Mouse (Mus musculus): ENCODE measurements around the gene Cacna1g. TPM values are rescaled to one million over a fixed set of nuclear protein-coding genes. Genes with fewer than 3 reads are reported as not detected.
"Not testable (repeated sequence)": the region's sequence is repeated elsewhere in the genome, so short reads cannot be mapped to it uniquely, and the experiment has no call there.

The Cacna1g gene
- total RNA-seq, 2 experiments from 2014 or later: 0.50 to 1.1 TPM

DNA sequence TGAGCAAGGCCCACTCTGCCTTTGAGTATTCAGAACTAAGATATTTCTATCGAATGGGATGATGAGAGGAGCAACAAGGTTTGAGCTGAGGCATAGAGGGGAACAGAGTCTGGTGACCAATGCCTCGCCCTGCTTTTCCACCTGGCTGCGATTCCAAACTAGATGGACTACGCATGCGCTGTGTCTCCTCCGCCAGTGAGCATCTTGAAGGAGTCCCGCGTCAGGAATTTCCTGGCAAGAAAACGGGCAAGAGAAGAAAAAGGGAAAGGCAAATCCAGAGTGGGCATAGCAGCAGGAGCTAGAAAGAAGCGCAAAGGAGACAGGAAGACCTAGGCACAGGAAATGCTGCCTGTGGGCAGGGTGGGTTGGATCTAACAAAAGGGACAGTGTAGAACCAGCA lies 70.2 kb downstream of the Cacna1g start:
- DNase-seq: no peak

DNA sequence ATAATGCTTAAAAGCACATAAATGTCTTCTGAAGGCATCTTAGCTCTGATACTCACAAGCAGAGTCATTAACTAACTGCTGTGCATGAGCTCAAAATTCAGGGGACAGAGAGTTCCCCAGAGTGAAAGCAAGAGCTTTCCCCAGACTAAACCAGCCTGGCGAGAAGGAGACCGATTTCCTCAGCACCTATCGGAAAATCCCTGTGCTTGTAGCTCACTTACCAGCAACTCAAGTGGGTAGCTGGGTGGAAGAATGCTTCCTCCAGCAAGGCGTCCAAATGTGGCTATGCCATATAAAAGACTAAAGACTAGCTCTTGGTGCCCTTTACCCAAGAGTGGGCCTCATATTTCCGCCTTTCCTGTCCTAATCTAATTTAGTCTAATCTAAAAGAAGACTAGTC lies 71.3 kb downstream of the Cacna1g start:
- DNase-seq: no peak

DNA sequence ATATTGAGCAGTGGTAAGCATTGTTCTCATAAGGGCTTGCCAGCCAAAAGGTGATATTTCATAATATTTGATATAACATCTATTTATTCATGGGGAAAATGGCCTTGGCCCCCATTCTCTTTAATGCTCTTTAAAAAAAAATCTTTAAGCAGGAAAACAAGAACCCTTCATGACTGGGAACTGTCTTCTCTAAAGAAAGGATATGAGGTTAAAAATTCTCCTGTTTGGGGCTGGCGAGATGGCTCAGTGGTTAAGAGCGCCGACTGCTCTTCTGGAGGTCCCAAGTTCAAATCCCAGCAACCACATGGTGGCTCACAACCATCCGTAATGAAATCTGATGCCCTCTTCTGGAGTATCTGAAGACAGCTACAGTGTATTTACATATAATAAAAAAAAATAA lies 72.0 kb downstream of the Cacna1g start:
- not testable (repeated sequence) for DNase-seq

DNA sequence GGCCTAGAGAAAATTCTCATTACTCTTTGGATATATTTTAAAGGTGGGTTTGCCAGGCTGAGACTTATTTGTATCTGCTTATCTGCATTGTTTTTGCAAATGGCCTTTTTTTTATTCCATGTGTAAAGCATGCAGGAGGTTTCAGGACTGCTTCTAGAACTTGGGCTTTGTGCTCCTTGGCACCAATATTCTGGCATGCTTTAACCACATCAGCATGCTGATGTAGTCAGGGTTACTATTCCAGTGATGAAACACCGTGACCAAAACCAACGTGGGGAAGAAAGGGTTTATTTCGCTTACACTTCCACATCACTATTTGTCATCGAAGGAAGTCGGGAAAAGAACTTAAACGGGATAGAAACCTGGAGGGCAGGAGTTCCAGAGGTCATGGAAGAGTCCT lies 73.0 kb downstream of the Cacna1g start:
- DNase-seq: no peak

DNA sequence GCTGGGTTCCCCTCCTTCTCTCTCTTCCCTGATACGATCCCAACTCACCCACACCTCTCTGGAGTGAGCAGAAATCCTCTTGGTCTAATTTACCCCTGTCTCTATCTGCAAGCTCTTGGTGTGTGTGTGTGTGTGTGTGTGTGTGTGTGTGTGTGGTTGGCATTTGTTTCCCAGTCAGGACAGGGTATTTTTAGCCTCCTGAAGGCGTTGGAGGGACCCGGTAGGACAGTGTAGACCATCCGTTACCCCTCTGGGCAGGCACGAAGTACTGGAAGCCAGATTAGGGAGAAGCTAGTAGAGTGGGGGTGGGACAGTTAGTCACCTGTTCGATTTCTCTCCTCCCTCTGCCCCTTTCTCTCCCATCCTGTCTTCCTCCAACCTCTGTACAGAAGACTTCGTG lies 79.9 kb downstream of the Cacna1g start:
- no peak for DNase-seq

DNA sequence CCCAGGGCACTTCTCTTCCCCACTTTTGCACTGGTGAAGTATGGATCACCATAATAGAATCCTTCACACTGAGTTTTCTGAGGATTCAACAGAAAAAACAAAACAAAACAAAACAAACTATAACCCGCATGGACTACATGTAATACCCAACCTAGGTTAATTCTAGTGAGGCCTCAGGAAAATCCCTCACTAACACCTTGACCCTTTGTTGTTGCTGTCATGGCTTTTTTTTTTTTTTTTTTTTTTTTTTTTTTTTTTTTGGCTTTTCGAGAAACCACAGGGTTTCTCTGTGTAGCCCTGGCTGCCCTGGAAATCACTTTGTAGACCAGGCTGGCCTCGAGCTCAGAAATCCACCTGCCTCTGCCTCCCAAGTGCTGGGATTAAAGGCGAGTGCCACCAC lies 80.5 kb downstream of the Cacna1g start:
- DNase-seq: not testable (repeated sequence)

DNA sequence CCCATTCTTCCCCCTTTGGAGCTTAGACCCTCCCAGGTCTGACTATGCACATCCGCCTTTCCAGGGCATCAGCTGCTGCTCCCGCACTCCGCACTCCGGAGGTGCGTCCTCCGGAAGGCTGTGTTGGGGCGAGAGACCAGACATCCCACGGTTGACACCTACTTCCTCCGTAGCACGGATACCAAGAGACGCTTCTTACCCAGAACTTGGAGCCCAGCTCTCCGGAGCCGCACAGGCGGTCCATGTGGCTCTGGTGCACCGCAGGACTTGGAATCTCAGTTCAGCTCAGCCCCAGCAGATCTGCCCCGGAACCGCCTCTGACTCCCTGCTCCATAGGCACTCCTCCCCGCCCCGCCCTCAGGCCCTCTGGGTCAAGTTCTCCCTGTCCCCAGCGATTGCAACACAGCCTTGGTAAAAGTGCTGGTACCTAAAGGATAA lies 81.3 kb downstream of the Cacna1g start, which contains the start of gene Abcc3:
Gene Abcc3 (minus strand): TSS at position 326 of the 438 bp plus-strand sequence.
- peak; percentile 78 to 87 for DNase-seq

DNA sequence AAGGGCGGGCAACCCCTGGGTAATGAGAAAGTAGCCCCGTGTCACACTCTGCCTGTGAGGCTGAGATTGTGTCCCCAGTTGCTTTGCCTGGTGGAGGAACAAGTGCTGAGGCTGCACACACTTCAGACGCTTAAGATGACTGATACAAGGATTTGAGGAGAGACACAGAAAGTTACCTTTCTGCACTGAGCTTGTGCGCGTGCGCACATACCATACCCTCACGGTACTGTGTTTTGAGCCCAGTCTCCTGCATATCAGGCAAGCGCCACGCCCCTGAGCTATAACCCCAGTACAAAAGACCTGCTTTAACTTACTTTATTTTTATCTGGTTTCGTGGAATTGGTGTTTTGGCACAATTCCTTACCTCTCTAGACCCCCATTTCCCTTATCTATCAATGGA lies 82.3 kb downstream of the Cacna1g start:
- no peak for DNase-seq

DNA sequence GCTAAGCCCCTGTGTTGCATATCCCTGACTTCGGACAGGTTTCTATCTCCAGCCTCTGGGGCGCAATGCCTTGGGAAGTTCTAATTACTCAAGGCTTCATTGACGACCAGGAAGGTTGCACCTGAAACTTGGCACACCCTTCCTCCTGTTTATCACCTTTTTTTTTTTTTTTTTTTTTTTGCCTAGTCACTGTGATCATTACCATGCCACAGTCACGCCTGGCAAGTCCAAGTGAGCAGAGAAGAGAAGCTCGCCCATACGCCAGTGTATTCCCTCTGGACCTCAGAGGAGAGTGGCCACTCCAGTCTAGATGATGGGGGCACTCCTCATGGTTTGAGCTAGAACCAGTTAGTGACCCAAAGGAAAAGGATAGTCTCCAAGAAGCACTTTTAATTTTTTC lies 83.2 kb downstream of the Cacna1g start:
- no peak for DNase-seq

DNA sequence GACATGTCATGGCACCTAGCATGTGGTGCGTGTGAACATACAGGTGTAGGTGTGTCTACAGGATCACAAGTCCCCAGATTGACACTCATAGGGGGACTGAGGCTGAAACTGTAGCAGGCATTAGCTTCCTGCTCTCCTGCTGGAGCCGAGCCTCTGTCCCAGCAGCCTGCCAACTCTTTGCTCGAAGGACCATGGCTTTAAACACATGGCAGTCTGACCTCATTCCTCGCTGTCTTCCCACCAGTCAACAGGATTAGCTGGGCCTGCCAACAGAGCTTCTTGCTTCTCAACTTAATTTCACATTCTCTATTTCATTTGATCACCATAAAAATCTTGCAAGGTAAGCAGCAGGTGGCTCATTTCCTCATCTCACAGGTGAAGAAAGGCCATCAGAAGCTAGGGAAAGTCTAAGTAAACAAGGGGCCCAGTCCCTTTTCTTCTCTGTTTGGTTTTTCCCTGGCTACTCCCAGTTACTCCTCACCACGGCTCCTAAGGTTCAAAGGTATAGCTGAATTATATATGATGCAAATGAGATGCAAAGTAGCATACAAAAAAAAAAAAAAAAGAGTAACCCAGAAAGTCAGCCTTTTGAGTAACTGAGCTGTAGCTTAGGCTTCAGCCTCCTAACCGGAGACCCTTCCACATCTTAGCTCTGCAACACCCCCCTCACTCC lies 84.1 kb downstream of the Cacna1g start:
- DNase-seq: no peak

DNA sequence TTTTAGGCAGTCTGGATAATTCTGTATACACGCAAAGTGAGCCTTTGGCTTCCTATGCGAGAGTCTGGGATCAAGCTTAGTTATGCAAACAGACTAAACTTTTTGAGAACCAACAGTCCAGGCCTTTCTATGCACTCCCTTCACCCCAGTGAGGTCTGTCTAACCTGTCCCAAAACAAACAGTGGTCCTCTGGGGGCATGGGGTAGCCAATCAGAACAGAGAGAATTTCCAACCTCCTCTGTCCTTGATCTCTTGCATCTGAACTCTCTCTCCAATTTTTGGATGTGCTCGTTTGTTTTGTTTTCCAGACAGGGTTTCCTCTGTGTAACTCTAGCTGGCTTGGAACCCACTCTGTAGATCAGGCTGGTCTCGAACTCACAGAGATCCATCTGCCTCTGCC lies 85.0 kb downstream of the Cacna1g start:
- no peak for DNase-seq

DNA sequence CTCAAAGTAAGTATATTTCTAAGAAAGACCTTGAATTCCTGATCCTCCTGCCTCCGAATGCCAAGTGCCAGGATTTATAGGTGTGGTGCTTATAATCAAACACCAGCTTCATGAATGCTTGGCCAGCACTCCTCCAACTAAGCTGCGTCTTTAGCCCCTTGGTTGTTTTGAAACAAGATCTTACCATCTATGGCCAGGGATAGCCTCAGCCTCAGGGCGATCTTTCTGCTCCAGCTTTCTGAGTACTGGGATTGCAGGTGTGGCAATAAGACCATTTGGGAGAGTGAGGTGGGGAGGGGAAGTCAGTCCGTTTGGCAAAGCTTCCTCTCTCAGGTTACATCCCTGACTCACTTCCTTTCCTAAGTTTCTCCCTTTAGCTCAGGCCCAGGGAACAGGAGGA lies 86.2 kb downstream of the Cacna1g start:
- no peak for DNase-seq

DNA sequence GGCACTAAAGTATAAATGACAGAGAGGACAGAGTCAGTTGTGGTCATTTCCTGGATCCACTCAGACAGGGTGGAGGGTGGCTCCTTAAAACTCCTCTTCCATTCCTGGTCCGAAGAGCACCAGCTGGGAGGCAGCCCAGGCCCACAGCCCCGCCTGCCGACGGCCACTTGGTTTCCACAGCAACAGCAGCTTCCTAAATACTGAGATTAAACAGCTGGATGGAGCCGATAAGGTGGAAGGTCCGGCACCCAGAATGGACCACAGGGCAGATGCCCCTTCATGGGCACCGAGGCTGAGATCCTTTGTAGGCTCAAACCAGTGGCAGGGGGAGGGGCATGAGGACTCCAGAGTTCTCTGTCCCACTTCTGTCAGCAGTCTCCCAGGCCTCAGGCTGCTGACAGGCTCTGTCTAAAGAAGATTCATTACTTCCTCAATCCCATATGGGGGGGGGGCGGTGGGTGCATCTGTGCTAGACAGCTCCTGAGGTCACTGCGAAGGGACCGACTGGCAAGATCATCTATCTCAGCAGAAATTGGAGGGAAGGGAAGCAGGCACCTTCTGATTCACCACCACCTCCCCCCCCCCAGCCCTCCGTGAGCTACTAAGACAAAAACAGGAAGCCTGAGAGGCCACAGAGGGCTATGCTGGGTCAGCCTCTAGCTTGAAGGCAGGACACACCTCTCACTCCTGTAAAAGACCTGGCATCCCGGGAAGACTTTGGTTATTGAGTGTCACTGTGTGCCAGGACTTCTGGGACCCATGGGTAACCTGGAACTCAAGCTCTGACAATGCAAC lies 87.8 kb downstream of the Cacna1g start:
- DNase-seq: peak; percentile 22 to 57

DNA sequence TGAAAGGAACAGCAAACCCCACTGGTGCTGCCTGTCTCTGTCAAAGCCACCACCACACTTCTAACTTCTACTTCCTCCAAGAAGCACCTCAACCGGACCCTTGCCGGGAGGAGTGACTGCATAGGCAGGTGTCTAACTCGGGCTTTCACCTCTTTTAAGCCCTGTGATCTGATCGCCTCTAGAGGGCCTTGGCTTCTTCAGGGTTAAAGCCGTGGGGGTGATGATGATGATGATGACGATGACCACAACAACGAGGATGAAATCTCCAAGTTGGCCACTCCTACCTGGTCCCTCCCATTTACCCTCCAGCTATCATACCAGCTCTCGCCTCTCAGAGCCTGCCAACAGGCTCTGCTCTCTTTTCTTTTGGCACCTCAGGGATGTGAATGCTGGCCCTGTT lies 94.3 kb downstream of the Cacna1g start:
- no peak for DNase-seq

DNA sequence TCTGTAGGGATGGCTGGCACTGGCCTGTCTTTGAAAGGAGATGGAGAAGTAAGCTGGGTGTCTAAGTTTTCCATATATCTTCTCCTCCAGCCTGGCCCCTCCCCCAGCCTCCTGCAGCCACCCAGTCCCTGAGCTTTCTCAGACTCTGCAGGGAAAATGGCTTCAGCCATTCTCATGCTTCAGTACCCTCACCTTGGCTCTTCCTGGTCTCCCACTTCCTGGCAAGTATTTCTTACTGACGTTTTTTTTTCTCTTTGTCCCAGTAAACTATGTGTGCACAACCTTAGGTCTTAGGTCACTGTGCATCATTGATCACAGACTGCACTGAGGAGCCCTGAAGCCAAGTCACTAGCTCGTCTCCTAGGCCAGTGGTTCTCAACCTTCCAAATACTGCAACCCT lies 94.9 kb downstream of the Cacna1g start:
- DNase-seq: no peak

DNA sequence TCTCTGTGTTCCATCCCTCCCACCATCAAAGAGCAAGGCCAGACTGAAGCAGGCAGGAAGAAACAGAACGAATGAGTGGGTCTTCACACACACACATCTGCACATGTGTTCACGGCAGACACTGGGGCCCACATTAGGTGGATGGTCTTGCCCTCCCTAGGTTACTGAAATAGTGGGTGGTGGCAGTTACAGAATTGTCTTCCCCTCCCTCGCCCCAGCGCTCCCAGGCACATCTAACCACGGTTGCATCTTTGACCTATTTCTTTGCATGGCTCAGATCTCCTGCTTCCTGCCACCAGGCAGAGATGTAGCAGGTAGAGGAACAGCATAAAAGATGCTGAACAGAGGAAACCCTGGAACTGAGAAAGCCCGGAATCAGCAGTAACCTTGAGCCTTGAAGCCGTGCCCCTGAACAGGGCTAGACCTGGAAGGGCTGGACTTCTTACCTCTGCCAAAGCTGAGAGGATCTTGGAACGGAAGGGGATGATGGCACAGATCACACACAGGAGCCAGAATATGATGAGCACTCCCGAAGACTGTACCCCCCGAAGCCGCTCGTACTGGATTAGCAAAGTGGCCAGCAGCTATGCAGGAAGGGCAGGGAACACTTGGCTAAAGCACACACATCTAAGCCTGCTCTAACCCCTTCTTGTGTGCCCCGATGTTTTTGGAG lies 99.6 kb downstream of the Cacna1g start:
- no peak for DNase-seq

DNA sequence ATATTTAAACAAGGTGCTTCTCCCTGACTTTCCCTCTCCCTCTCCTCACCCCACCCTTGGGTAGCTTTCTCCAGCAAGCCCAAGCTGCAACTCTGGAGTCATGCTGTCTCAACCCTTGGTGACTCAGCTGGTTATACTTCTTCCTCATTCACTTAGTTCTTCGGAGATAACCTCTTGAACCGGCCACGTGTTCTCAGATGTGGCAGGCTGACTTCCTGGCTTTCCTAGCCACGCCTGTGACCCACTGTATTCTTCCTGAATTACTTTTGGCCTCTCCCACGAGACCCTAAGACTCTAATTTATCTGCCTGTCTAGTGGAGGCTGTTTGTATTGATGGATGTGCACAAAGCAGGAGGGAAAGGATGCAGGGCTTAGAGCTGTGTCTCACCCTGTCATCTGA lies 103.2 kb downstream of the Cacna1g start:
- DNase-seq: no peak

DNA sequence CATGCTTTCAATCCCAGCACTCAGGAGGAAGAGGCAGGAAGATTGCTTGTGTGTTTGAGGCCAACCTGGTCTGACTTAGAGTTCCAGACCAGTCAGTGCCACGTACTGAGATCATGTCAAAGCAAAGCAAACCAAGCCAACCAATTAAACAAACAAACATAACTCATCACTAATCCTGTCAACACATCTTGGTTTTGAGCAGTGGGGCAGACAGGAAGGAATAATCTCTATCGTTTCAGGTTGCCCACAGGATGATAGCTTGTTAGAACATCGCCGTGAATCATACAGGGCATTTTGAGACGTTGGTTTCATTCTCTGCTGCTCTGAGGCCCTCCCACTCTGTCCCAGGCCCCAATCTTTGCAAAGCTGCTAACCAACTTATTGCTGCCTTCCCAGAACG lies 104.0 kb downstream of the Cacna1g start:
- no peak for DNase-seq

DNA sequence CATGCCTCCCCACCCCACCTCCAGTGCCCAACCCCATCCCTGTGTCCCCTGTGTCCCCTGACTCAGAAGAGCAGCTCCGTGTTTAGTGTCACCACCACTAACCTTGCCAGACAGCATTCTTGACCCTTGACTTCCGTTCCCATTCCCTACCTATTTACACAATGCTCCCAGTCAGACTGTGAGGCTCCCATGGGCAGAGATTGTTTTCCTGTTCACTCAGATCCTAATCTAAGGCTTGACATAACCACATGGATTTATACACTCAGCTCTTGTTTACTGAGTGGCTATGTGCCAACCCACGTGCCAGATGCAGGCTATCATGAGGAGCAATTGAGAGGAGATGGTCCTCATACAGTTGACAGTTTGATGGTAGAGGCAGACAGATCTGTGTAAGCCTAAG lies 108.7 kb downstream of the Cacna1g start:
- no peak for DNase-seq

DNA sequence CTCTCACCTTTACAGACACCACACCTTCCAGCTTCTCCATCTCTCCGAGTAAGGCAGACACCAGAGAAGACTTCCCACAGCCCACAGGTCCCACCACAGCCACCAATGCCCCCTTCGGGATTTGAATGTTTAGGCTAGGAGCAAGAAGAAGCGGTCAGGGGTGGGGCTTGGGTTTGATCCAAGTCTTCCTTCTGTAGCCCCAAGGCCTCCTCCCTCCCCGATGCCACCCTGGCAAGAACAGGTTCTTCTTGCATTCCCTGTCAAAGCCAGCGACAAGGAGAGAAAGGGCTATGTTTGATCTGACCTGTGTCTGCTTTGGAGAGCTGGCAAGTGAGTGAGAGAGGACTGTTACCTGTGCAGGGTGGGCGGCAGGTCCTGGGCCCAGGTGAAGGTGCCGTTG lies 110.3 kb downstream of the Cacna1g start:
- peak in 1 of 2 experiments; percentile 27 for DNase-seq

DNA sequence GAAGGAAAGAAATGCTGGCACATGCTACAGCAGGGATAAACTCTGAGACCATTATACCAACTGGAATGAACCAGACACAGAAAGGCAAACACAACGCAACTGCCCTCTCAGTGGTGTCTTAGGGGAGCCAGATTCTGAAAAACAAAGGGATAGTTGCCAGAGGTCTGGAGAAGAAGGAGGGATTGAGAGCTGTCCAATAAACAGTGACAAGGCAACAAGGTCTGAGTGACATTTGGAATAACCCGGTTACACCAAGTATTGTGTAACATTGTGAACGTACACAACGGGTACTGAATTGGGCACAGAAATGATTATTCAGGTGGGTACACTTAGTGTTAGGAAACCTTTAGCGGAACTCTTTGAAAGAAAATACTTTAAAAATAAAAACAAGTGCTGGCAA lies 111.9 kb downstream of the Cacna1g start:
- no peak for DNase-seq

DNA sequence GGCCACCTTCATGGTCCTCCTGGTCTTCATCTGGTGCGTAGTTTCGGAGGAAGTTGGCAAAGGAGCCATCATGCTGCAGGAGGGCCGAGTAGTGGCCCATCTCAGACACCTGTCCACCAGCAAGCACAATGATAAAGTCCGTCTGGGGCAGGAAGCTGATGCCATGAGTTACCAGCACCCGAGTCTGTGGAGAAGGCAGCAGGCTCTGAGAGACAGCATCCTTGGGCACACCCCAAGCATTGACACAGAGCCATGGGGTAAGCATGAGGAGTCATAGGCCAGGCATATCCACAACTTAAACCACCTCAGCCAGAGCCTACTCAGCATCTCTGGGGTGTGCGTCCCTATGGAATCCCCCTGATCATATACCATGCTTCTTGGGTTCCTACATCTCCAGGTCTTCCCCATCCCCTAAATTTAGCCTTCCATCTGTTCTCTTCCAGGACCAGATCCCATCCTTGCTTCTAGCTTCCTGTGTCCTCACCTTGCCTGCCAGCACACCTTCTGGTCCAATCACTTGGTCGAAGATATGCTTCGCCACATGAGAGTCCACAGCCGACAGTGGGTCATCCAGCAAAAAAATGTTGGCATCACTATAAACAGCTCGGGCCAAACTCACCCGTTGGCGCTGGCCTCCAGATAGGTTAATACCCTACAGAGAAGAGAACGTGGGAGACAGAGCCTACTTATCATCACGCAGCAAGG lies 112.7 kb downstream of the Cacna1g start:
- no peak for DNase-seq

DNA sequence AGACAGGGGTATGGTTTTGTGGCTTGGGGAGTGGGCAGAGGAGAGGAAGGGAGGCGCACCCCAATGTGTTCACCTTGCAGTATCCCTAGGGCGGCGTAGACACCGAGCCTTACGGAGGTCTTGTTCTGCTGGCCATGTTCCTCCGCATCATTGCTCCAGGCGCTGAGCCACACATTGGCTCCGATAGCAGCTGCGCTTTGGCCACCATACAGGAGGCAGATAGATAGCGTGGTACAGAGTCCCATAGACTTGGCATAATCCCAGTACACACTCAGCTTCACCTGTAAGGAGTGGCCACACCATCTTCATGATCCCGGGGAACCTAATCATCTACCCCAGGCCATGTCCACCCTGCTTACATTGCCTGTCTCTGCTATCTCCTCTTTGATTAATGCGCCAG lies 114.8 kb downstream of the Cacna1g start:
- no peak for DNase-seq

All from adrenal gland, postnatal 36 days (tissue).